Mouse (Mus musculus): Measurements from ENCODE around the gene Scfd2.
A peak's percentile ranks its signal among the peaks of the same experiment; 100 is the strongest.

Scfd2 gene

DNA sequence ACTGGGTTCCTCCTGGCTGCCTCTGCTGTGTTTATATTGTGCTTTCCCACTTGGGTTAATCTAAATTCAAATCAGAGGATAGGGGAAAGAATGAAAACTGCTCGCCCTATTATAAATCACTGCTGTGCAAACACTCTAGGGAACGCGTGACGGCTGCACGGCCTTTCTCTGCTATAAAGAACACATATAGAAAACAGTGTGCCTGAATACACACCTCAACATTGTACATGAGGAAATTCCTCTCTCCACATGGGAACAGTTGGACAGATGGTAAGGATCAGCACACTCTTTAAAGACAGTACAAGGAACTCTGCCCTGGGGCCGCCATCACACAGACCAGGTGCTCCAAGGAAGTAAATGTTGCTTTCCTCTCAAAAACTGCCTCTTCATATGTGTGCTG, 166.2 kb downstream of the Scfd2 start:
- no peak for DNase-seq (ENCODE audit: low spot score in 2 of 2)

GRCm38 (mm10) chr5:74363296-74363695, 168.3 kb downstream of the Scfd2 start:
- DNase-seq (ENCODE audit: low spot score in 2 of 2) = no peak

GRCm38 (mm10) chr5:74361531-74361930, 170.0 kb downstream of the Scfd2 start:
- DNase-seq (ENCODE audit: low spot score in 2 of 2) = no peak

DNA sequence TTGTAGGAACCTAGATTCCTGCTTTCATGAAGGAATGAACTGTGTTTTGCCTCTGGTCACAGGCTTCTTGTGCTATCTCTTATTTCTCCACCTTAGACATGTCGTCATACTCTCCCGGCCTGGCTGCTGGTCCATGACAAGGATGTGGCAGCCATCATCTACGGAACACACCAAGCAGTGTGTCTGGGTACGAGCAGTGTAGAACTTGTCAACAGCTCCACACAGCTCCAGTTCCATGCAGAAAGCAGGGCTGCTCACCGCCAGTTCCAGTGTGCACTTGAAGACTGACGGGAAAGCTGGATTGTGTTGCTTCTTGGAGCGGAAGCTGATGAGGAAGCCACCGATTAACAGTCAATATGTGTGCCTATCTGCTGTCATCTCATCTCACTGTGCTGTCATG, 173.5 kb downstream of the Scfd2 start:
- DNase-seq (ENCODE audit: low spot score in 2 of 2) = no peak

GRCm38 (mm10) chr5:74355416-74356177, 176.0 kb downstream of the Scfd2 start:
- DNase-seq (ENCODE audit: low spot score in 2 of 2) = no peak

GRCm38 (mm10) chr5:74350909-74351308, 180.7 kb downstream of the Scfd2 start:
- DNase-seq (ENCODE audit: low spot score in 2 of 2) = no peak

DNA sequence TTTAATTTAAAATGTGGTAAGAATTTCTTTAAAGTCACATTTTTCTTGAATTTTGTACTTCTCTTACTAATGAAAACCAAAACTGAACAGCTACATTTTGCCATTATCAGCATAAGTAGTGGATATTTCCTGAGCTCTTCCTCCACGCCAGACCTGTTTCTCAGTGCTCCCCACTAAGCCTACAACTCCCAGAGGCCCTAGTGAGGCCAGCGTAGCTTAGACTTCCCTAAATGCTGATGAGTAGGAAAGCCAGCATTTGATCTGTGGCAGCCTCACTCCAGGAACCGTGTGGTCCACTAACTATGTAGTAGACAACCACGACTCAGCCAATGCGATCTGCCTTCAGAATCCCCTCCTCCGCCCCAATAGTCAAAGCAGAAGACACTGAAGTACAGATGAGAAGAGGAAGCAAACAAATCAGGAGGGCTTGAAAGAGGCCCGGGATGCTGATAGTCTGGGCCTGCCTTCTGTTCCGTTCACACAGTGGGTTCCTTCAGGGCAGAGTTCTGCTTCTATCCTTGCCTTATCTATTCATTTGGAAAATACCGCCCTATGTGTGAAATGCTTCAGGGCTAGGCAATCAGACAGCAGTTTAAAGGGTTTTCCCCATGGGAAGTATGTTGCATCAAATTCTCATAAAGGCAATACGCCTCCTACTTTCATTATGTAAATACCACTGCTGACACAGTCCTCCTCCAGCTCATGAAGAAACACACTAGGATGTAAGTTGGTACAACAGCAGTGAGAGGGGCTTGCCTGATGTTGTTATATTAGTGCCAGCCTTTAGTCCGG, 183.3 kb downstream of the Scfd2 start:
- no peak for DNase-seq (ENCODE audit: low spot score in 2 of 2)

DNA sequence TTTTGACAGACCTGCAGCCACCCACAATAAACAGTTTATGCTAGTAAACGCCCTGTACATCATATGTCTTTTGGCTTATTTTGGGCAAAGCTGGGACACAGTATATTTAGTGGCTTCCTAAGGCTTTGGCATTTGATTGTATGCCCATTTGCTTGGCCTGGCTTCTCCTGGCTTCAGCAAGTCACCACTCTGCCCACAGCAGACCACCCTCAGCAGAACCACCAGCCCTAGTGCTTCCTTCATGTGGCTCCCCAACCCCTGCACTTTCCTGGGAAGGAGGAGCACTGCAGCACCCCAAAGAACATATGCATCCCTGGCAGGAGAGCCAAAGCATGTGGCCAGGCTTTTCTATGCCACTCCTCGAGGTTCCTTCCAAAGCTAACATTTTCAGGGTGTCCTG, 188.5 kb downstream of the Scfd2 start:
- no peak for DNase-seq (ENCODE audit: low spot score in 2 of 2)

GRCm38 (mm10) chr5:74342557-74342956, 189.0 kb downstream of the Scfd2 start:
- peak in 1 of 2 experiments; percentile 11 for DNase-seq (ENCODE audit: low spot score in 2 of 2)

- DNase-seq (ENCODE audit: low spot score in 2 of 2) = no peak
These were observed 194.1 kb downstream of the Scfd2 start for GRCm38 (mm10) chr5:74337491-74337890.

DNA sequence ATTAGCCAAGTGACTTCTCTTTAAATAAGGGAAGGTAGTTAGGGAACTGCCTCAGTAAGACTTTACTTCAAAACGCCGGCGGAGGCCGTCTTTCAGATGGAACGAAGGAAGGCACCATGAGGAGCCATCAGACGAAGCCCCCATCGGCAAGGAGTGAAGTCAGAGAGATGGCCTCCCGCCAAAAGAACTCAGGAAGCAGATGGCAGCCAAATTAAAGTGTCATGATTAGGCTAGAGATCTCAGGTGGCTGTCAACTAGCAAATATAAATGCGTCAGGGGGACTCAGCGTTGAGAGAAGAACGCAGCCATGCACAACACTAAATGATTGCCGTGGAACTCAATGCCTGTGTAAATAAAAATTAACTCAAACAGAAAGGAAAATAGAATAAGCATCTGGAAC, 194.8 kb downstream of the Scfd2 start:
- DNase-seq (ENCODE audit: low spot score in 2 of 2) = no peak

DNA sequence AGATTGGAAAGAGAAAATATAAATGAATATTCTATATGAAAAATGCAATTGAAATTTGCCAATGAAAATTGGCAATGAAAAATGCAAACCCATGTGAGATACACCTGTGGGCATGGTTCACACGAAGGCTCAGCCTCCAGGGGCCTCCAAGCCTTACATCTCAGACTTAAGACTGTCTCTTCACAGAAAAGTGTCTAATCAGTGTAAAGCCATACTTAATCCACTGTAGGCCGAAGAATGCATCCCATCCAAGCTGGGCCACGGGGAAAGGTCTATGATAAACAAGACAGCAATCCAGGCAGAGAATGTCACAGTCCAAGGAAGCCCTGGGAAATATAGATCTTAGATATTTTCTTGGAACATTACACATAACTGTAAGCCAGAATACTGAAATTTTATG, 198.3 kb downstream of the Scfd2 start:
- DNase-seq (ENCODE audit: low spot score in 2 of 2) = no peak

GRCm38 (mm10) chr5:74326228-74326627, 205.3 kb downstream of the Scfd2 start:
- DNase-seq (ENCODE audit: low spot score in 2 of 2) = no peak

GRCm38 (mm10) chr5:74321010-74321746, 210.4 kb downstream of the Scfd2 start:
- DNase-seq (ENCODE audit: low spot score in 2 of 2) = no peak

DNA sequence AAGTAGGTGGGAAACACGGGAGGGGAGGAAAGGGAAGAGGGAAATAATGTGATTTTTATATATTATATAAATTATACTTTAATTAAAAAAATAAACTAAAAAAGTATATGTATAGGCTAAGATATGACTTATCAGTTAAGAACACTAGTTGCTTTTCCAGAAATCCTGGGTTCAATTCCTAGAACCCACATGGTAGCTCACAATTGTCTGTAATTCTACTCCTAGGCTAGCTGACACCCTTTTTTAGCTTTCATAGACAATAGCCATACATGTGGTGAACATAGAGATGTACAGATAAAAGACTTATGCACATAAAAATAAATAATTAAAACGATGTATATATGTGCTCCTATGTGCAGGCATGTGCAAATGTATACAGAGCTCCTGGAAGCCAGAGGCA, 212.0 kb downstream of the Scfd2 start:
- no peak for DNase-seq (ENCODE audit: low spot score in 2 of 2)

- no peak for DNase-seq (ENCODE audit: low spot score in 2 of 2)
These were observed 214.4 kb downstream of the Scfd2 start for GRCm38 (mm10) chr5:74317174-74317573.

DNA sequence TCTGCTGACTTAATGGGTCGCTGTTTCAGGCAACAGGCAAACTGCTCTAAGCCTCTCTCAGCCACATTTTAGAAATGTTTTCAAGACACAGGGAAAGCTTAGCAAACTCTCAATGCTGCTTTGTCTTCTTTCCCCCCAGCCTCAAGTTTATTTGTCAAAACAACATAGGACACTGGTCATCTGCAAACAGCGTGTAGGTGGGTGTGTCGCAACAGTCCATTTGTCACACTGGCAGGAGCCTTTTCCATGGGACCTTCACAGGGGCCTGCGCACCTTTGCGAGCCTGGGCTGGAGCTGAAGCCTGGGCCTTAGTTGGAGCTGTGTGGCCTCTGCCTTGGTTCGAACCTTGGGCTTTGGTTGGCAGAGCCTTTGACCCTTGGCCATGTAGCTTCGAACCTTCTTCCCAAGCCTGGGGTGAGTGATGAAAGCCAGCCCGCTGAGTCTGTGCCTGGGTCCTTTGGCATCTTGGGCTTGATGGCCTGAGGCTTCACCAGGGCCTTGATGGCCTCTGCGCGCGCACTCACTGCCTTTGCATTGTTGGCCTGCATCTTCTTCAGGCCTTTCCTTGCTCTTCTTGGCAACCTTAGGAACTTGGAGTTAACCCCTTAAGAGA, 215.1 kb downstream of the Scfd2 start:
- DNase-seq (ENCODE audit: low spot score in 2 of 2) = no peak

DNA sequence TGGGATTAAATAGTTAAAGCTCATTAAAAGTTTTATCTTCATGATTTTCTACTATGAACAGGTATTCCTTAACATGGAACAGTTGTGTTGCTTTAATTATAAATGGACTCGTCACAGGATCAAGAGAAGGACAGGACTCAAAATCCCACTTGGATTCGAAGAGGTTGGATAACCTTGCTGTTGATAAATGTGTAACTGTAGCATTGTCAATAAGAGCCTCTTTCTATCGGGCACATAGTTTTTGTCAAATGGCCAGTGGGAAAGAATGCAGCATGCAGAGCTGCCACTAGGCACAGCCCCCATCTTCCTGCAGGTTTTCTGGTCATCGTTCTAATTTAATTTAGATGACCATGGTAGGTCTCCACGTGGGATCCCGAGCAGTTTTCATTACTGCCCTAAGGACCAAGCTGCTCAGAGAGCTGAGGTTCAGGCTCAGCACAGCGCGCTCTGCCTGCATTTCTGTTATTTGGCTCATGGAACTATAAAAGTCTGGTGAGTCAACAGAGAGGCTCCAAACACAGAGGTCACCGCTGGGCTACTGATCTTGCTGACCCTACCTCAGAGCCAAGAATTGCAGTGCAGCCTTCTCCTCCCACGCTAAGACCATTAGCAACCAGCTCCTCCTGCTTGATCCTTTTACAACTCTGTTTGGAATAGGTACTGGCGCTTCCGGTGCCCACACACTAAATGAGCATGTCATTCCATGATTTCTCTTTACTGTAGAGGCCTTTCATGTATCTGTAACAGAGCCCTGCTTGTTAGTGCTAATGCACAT, 215.9 kb downstream of the Scfd2 start:
- no peak for DNase-seq (ENCODE audit: low spot score in 2 of 2)

- no peak for DNase-seq (ENCODE audit: low spot score in 2 of 2)
These were observed 217.1 kb downstream of the Scfd2 start for GRCm38 (mm10) chr5:74314501-74314900.

GRCm38 (mm10) chr5:74313542-74313941, 218.0 kb downstream of the Scfd2 start:
- DNase-seq (ENCODE audit: low spot score in 2 of 2) = no peak

GRCm38 (mm10) chr5:74311865-74312264, 219.7 kb downstream of the Scfd2 start:
- no peak for DNase-seq (ENCODE audit: low spot score in 2 of 2)

Measured in frontal cortex, postnatal 25 days (tissue).